Mouse (Mus musculus): ENCODE results near the gene Kcnk4.
A peak's percentile ranks its signal among the peaks of the same experiment; 100 is the strongest.

The Kcnk4 gene

GRCm38 (mm10) chr19:6936299-6936698 is 2.0 kb upstream of the Kcnk4 start:
- DNase-seq, result peak; percentile 61

- DNase-seq, result no peak
Observed at GRCm38 (mm10) chr19:6933436-6934194, 700 bp downstream of the Kcnk4 start.

GRCm38 (mm10) chr19:6933102-6933435 is 1.2 kb downstream of the Kcnk4 start:
- no peak for DNase-seq

- DNase-seq, result no peak
Observed at GRCm38 (mm10) chr19:6932018-6932417, 2.3 kb downstream of the Kcnk4 start.

- no peak for DNase-seq
Observed at GRCm38 (mm10) chr19:6931002-6931401, 3.3 kb downstream of the Kcnk4 start.

GRCm38 (mm10) chr19:6928080-6928479 is 6.2 kb downstream of the Kcnk4 start:
- no peak for DNase-seq

- no peak for DNase-seq
Observed at GRCm38 (mm10) chr19:6926559-6927255, 7.6 kb downstream of the Kcnk4 start.

GRCm38 (mm10) chr19:6925611-6926329 is 8.5 kb downstream of the Kcnk4 start:
- DNase-seq, result no peak

GRCm38 (mm10) chr19:6925307-6925573 is 9.1 kb downstream of the Kcnk4 start, which contains the start of gene Catsperz:
TSS of gene Catsperz (minus strand) at chr19:6925380.
- DNase-seq, result no peak

- peak; percentile 89 for DNase-seq
Observed at GRCm38 (mm10) chr19:6924461-6925306, 9.6 kb downstream of the Kcnk4 start.

GRCm38 (mm10) chr19:6922901-6923735 is 11.2 kb downstream of the Kcnk4 start:
- no peak for DNase-seq

GRCm38 (mm10) chr19:6921647-6922567 is 12.4 kb downstream of the Kcnk4 start, which contains the start of gene Esrra:
TSS of gene Esrra (minus strand) at chr19:6921813.
- peak; percentile 100 for DNase-seq

GRCm38 (mm10) chr19:6920741-6921636 is 13.3 kb downstream of the Kcnk4 start:
- peak; percentile 69 for DNase-seq

- DNase-seq, result no peak
Observed at GRCm38 (mm10) chr19:6919876-6920740, 14.2 kb downstream of the Kcnk4 start.

GRCm38 (mm10) chr19:6919431-6919830 is 14.9 kb downstream of the Kcnk4 start:
- no peak for DNase-seq

GRCm38 (mm10) chr19:6918321-6918720 is 16.0 kb downstream of the Kcnk4 start:
- DNase-seq, result no peak

- DNase-seq, result no peak
Observed at GRCm38 (mm10) chr19:6916496-6916895, 17.8 kb downstream of the Kcnk4 start.

- DNase-seq, result no peak
Observed at GRCm38 (mm10) chr19:6915276-6915675, 19.0 kb downstream of the Kcnk4 start.

GRCm38 (mm10) chr19:6914540-6914939 is 19.8 kb downstream of the Kcnk4 start:
- DNase-seq, result no peak
